Mouse (Mus musculus) olfactory bulb, adult 2 months (tissue): ENCODE results near the gene Krt39.

ENCODE experiments used
- CTCF ChIP-seq: fragments of 200-500 bp; IDR thresholded peaks from 2 replicates; pipeline ENCODE4 v1.5.1; 2012; ENCODE audit warnings: low read depth, mild to moderate bottlenecking, low read length, moderate library complexity; ENCODE audit not compliant: insufficient read depth
- POLR2A ChIP-seq: fragments of 200-500 bp; IDR thresholded peaks from 2 replicates; pipeline ENCODE4 v1.6.1; 2012; ENCODE audit warnings: mild to moderate bottlenecking, low read depth, low read length, moderate library complexity; ENCODE audit not compliant: insufficient read depth

- TF ChIP-seq POLR2A = no peak
- no peak for TF ChIP-seq CTCF
Observed at GRCm38 (mm10) chr11:99556753-99557152, 35.6 kb upstream of the Krt39 start, which contains the start of gene Krtap3-2.
